Mouse (Mus musculus): ENCODE results near the gene Arpc1b. TPM values are rescaled to one million over a fixed set of nuclear protein-coding genes. Genes with fewer than 3 reads are reported as not detected.
A peak's percentile ranks its signal among the peaks of the same experiment; 100 is the strongest.
"Not testable (repeated sequence)": the region's sequence is repeated elsewhere in the genome, so short reads cannot be mapped to it uniquely, and the experiment has no call there.

Arpc1b gene
- polyA plus RNA-seq, 1 experiment from 2014 or later: 55.5 TPM

GRCm38 (mm10) chr5:145083632-145084451 lies 30.2 kb upstream of the Arpc1b start, which contains the start of the genes Arpc1a and Kpna7:
TSS of gene Arpc1a (plus strand) at chr5:145083830.
TSS of gene Kpna7 (minus strand) at chr5:145084030.
- H3K9me3 ChIP-seq (replicated peaks; ENCODE audit: control insufficient read depth, low read length): no peaks in the 10 kb centered on the region
- peak within 1 kb of the TSS; percentile 65 for H3K4me2 ChIP-seq (ENCODE audit: low read depth, low read length)
- H3K27ac ChIP-seq (replicated peaks; ENCODE audit: low read depth, low read length): no peak within 1 kb of the TSS
- no peaks in the 10 kb centered on the region for H3K36me3 ChIP-seq (replicated peaks; ENCODE audit: control insufficient read depth, insufficient read depth, low read depth, low read length)
- ATAC-seq (replicated peaks; ENCODE audit: insufficient number of reproducible peaks, low FRiP score, low TSS enrichment, low read depth): peak; percentile 97
- no peaks in the 10 kb centered on the region for H3K27me3 ChIP-seq (ENCODE audit: control insufficient read depth, insufficient read depth, low read length)
- peak within 1 kb of the TSS; percentile 85 for H3K4me3 ChIP-seq (ENCODE audit: low read depth, low read length)
- H3K9ac ChIP-seq (replicated peaks; ENCODE audit: low read length): peak within 1 kb of the TSS; percentile 84
- DNase-seq (ENCODE audit: low spot score): peak; percentile 95
- under 1% methylated on average over 54 of the region's 54 CpGs for WGBS
- H3K4me1 ChIP-seq (ENCODE audit: control insufficient read depth, insufficient read depth, low read length): no peaks in the 10 kb centered on the region

- Histone ChIP-seq H3K27ac (replicated peaks; ENCODE audit: low read depth, low read length) (no peak overlapping the region), H3K27me3 (ENCODE audit: control insufficient read depth, insufficient read depth, low read length) (no peaks in the 10 kb centered on the region), H3K4me3 (ENCODE audit: low read depth, low read length) (peak overlapping the region; percentile 85; the same call in 1 of the 2 replicates), H3K4me1 (ENCODE audit: control insufficient read depth, insufficient read depth, low read length) (no peaks in the 10 kb centered on the region), H3K36me3 (replicated peaks; ENCODE audit: control insufficient read depth, insufficient read depth, low read depth, low read length) (no peaks in the 10 kb centered on the region), H3K9me3 (replicated peaks; ENCODE audit: control insufficient read depth, low read length) (no peaks in the 10 kb centered on the region), H3K9ac (replicated peaks; ENCODE audit: low read length) (no peak overlapping the region), H3K4me2 (ENCODE audit: low read depth, low read length) (peak overlapping the region; percentile 65)
- ATAC-seq (replicated peaks; ENCODE audit: insufficient number of reproducible peaks, low FRiP score, low TSS enrichment, low read depth) (no peak), DNase-seq (ENCODE audit: low spot score) (no peak)
- 78% methylated on average over 2 of the region's 2 CpGs for WGBS
These were observed 29.2 kb upstream of the Arpc1b start for GRCm38 (mm10) chr5:145084822-145085221.

GRCm38 (mm10) chr5:145088186-145088585 lies 25.8 kb upstream of the Arpc1b start:
- ATAC-seq (replicated peaks; ENCODE audit: insufficient number of reproducible peaks, low FRiP score, low TSS enrichment, low read depth) (no peak), DNase-seq (ENCODE audit: low spot score) (no peak)
- Histone ChIP-seq H3K27me3 (ENCODE audit: control insufficient read depth, insufficient read depth, low read length) (no peaks in the 10 kb centered on the region), H3K27ac (replicated peaks; ENCODE audit: low read depth, low read length) (no peak overlapping the region), H3K4me1 (ENCODE audit: control insufficient read depth, insufficient read depth, low read length) (no peaks in the 10 kb centered on the region), H3K9me3 (replicated peaks; ENCODE audit: control insufficient read depth, low read length) (no peaks in the 10 kb centered on the region), H3K4me2 (ENCODE audit: low read depth, low read length) (no peak overlapping the region), H3K36me3 (replicated peaks; ENCODE audit: control insufficient read depth, insufficient read depth, low read depth, low read length) (peaks cover 4% of the 10 kb centered on the region; the same call in 1 of the 2 replicates), H3K9ac (replicated peaks; ENCODE audit: low read length) (no peak overlapping the region), H3K4me3 (ENCODE audit: low read depth, low read length) (no peak overlapping the region)
- WGBS: 98% methylated on average over 2 of the region's 2 CpGs

- no peak overlapping the region for H3K9ac ChIP-seq (replicated peaks; ENCODE audit: low read length)
- WGBS: 87% methylated on average over 3 of the region's 3 CpGs
- DNase-seq (ENCODE audit: low spot score): no peak
- ATAC-seq (replicated peaks; ENCODE audit: insufficient number of reproducible peaks, low FRiP score, low TSS enrichment, low read depth): no peak
- no peak overlapping the region for H3K27ac ChIP-seq (replicated peaks; ENCODE audit: low read depth, low read length)
- no peak overlapping the region for H3K4me2 ChIP-seq (ENCODE audit: low read depth, low read length)
- no peaks in the 10 kb centered on the region for H3K9me3 ChIP-seq (replicated peaks; ENCODE audit: control insufficient read depth, low read length)
- no peaks in the 10 kb centered on the region for H3K4me1 ChIP-seq (ENCODE audit: control insufficient read depth, insufficient read depth, low read length)
- no peaks in the 10 kb centered on the region for H3K27me3 ChIP-seq (ENCODE audit: control insufficient read depth, insufficient read depth, low read length)
- peaks cover 4% of the 10 kb centered on the region for H3K36me3 ChIP-seq (replicated peaks; ENCODE audit: control insufficient read depth, insufficient read depth, low read depth, low read length)
- H3K4me3 ChIP-seq (ENCODE audit: low read depth, low read length): no peak overlapping the region
These were observed 24.1 kb upstream of the Arpc1b start for GRCm38 (mm10) chr5:145089878-145090277.

- peaks cover 7% of the 10 kb centered on the region for H3K36me3 ChIP-seq (replicated peaks; ENCODE audit: control insufficient read depth, insufficient read depth, low read depth, low read length)
- H3K4me1 ChIP-seq (ENCODE audit: control insufficient read depth, insufficient read depth, low read length): no peaks in the 10 kb centered on the region
- ATAC-seq (replicated peaks; ENCODE audit: insufficient number of reproducible peaks, low FRiP score, low TSS enrichment, low read depth): no peak
- H3K9me3 ChIP-seq (replicated peaks; ENCODE audit: control insufficient read depth, low read length): no peaks in the 10 kb centered on the region
- no peak overlapping the region for H3K4me2 ChIP-seq (ENCODE audit: low read depth, low read length)
- no peaks in the 10 kb centered on the region for H3K27me3 ChIP-seq (ENCODE audit: control insufficient read depth, insufficient read depth, low read length)
- 82% methylated on average over 4 of the region's 4 CpGs for WGBS
- H3K4me3 ChIP-seq (ENCODE audit: low read depth, low read length): no peak overlapping the region
- H3K9ac ChIP-seq (replicated peaks; ENCODE audit: low read length): no peak overlapping the region
- H3K27ac ChIP-seq (replicated peaks; ENCODE audit: low read depth, low read length): no peak overlapping the region
- no peak for DNase-seq (ENCODE audit: low spot score)
These were observed 17.8 kb upstream of the Arpc1b start for GRCm38 (mm10) chr5:145096195-145096594.

- DNase-seq (ENCODE audit: low spot score) (no peak), ATAC-seq (replicated peaks; ENCODE audit: insufficient number of reproducible peaks, low FRiP score, low TSS enrichment, low read depth) (no peak)
- Histone ChIP-seq H3K4me1 (ENCODE audit: control insufficient read depth, insufficient read depth, low read length) (no peaks in the 10 kb centered on the region), H3K9me3 (replicated peaks; ENCODE audit: control insufficient read depth, low read length) (no peaks in the 10 kb centered on the region), H3K27ac (replicated peaks; ENCODE audit: low read depth, low read length) (no peak overlapping the region), H3K27me3 (ENCODE audit: control insufficient read depth, insufficient read depth, low read length) (no peaks in the 10 kb centered on the region), H3K9ac (replicated peaks; ENCODE audit: low read length) (no peak overlapping the region), H3K4me3 (ENCODE audit: low read depth, low read length) (no peak overlapping the region), H3K36me3 (replicated peaks; ENCODE audit: control insufficient read depth, insufficient read depth, low read depth, low read length) (peaks cover 3% of the 10 kb centered on the region), H3K4me2 (ENCODE audit: low read depth, low read length) (no peak overlapping the region)
- WGBS: 90% methylated on average over 10 of the region's 10 CpGs
These were observed 15.6 kb upstream of the Arpc1b start for GRCm38 (mm10) chr5:145098340-145098821.

GRCm38 (mm10) chr5:145100960-145101359 lies 13.1 kb upstream of the Arpc1b start:
- DNase-seq (ENCODE audit: low spot score) (no peak), ATAC-seq (replicated peaks; ENCODE audit: insufficient number of reproducible peaks, low FRiP score, low TSS enrichment, low read depth) (no peak)
- no peak overlapping the region for H3K9ac ChIP-seq (replicated peaks; ENCODE audit: low read length)
- no peak overlapping the region for H3K4me3 ChIP-seq (ENCODE audit: low read depth, low read length)
- H3K4me2 ChIP-seq (ENCODE audit: low read depth, low read length): no peak overlapping the region
- H3K27ac ChIP-seq (replicated peaks; ENCODE audit: low read depth, low read length): no peak overlapping the region
- H3K4me1 ChIP-seq (ENCODE audit: control insufficient read depth, insufficient read depth, low read length): no peaks in the 10 kb centered on the region
- peaks cover 14% of the 10 kb centered on the region for H3K36me3 ChIP-seq (replicated peaks; ENCODE audit: control insufficient read depth, insufficient read depth, low read depth, low read length)
- 97% methylated on average over 9 of the region's 9 CpGs for WGBS
- H3K27me3 ChIP-seq (ENCODE audit: control insufficient read depth, insufficient read depth, low read length): no peaks in the 10 kb centered on the region
- H3K9me3 ChIP-seq (replicated peaks; ENCODE audit: control insufficient read depth, low read length): no peaks in the 10 kb centered on the region

- H3K36me3 ChIP-seq (replicated peaks; ENCODE audit: control insufficient read depth, insufficient read depth, low read depth, low read length): peaks cover 11% of the 10 kb centered on the region
- 95% methylated on average over 11 of the region's 11 CpGs for WGBS
- not testable (repeated sequence) for H3K27ac ChIP-seq (replicated peaks; ENCODE audit: low read depth, low read length); H3K9me3 ChIP-seq (replicated peaks; ENCODE audit: control insufficient read depth, low read length); H3K4me1 ChIP-seq (ENCODE audit: control insufficient read depth, insufficient read depth, low read length); DNase-seq (ENCODE audit: low spot score); H3K27me3 ChIP-seq (ENCODE audit: control insufficient read depth, insufficient read depth, low read length); H3K4me2 ChIP-seq (ENCODE audit: low read depth, low read length); H3K9ac ChIP-seq (replicated peaks; ENCODE audit: low read length); H3K4me3 ChIP-seq (ENCODE audit: low read depth, low read length)
- ATAC-seq (replicated peaks; ENCODE audit: insufficient number of reproducible peaks, low FRiP score, low TSS enrichment, low read depth): peak; percentile 58; the same call in 1 of the 2 replicates
These were observed 12.6 kb upstream of the Arpc1b start for GRCm38 (mm10) chr5:145101451-145101850.
